Mouse (Mus musculus) lung, adult 2 months (tissue): ENCODE measurements around the gene Bcl2a1b.
"Not testable (repeated sequence)": the region's sequence is repeated elsewhere in the genome, so short reads cannot be mapped to it uniquely, and the experiment has no call there.

Source experiments
- CTCF ChIP-seq: fragments of 200-500 bp; IDR thresholded peaks from 2 replicates; pipeline ENCODE4 v1.5.1; 2011; ENCODE audit warnings: mild to moderate bottlenecking, low read length, control low read depth; ENCODE audit not compliant: insufficient read depth
- POLR2A ChIP-seq: fragments of 200-500 bp; IDR thresholded peaks from 2 replicates; pipeline ENCODE4 v1.6.1; 2011; ENCODE audit warnings: low read depth, mild to moderate bottlenecking, control low read depth, low read length, borderline replicate concordance; ENCODE audit errors: extremely low read depth

GRCm38 (mm10) chr9:89220704-89221287, 21.8 kb downstream of the Bcl2a1b start:
- TF ChIP-seq CTCF, POLR2A: not testable (repeated sequence)
